Mouse (Mus musculus): Measurements from ENCODE around the gene Psmd8. TPM values are rescaled to one million over a fixed set of nuclear protein-coding genes. Genes with fewer than 3 reads are reported as not detected.

Gene Psmd8
- polyA plus RNA-seq, 1 experiment from 2014 or later = 287 TPM

GRCm38 (mm10) chr7:29172390-29173016 is 8.0 kb downstream of the Psmd8 start:
- Histone ChIP-seq H3K4me3 (ENCODE audit: low read depth, low read length) (no peak overlapping the region), H3K27ac (ENCODE audit: low read length) (no peak overlapping the region), H3K9ac (ENCODE audit: low read depth, low read length) (no peak overlapping the region), H3K27me3 (ENCODE audit: control insufficient read depth, insufficient read depth, low read depth, low read length) (peaks cover 37% of the 10 kb centered on the region), H3K9me3 (replicated peaks; ENCODE audit: control insufficient read depth, low read length, poor library complexity, severe bottlenecking) (no peaks in the 10 kb centered on the region), H3K4me2 (ENCODE audit: low read length) (no peak overlapping the region), H3K4me1 (ENCODE audit: control insufficient read depth, insufficient read depth, low read length) (peaks cover 21% of the 10 kb centered on the region), H3K36me3 (ENCODE audit: control insufficient read depth, insufficient read depth, low read length) (peaks cover 25% of the 10 kb centered on the region)
- WGBS = 32% methylated on average over 32 of the region's 32 CpGs
- ATAC-seq = no peak

GRCm38 (mm10) chr7:29171562-29172097 is 8.9 kb downstream of the Psmd8 start:
- Histone ChIP-seq H3K4me2 (ENCODE audit: low read length) (peak overlapping the region; percentile 61), H3K27me3 (ENCODE audit: control insufficient read depth, insufficient read depth, low read depth, low read length) (peaks cover 37% of the 10 kb centered on the region), H3K9ac (ENCODE audit: low read depth, low read length) (peak overlapping the region; percentile 36; the same call in 1 of the 2 replicates), H3K36me3 (ENCODE audit: control insufficient read depth, insufficient read depth, low read length) (peaks cover 23% of the 10 kb centered on the region), H3K4me1 (ENCODE audit: control insufficient read depth, insufficient read depth, low read length) (peaks cover 22% of the 10 kb centered on the region), H3K9me3 (replicated peaks; ENCODE audit: control insufficient read depth, low read length, poor library complexity, severe bottlenecking) (no peaks in the 10 kb centered on the region), H3K4me3 (ENCODE audit: low read depth, low read length) (peak overlapping the region; percentile 13; the same call in 1 of the 2 replicates), H3K27ac (ENCODE audit: low read length) (no peak overlapping the region)
- no peak for ATAC-seq
- WGBS = 4% methylated on average over 31 of the region's 34 CpGs

GRCm38 (mm10) chr7:29170755-29171561 is 9.5 kb downstream of the Psmd8 start:
- peak overlapping the region; percentile 75 for H3K4me3 ChIP-seq (ENCODE audit: low read depth, low read length)
- H3K9me3 ChIP-seq (replicated peaks; ENCODE audit: control insufficient read depth, low read length, poor library complexity, severe bottlenecking) = no peaks in the 10 kb centered on the region
- peak overlapping the region; percentile 61 for H3K4me2 ChIP-seq (ENCODE audit: low read length)
- no peak for ATAC-seq
- H3K27ac ChIP-seq (ENCODE audit: low read length) = no peak overlapping the region
- H3K36me3 ChIP-seq (ENCODE audit: control insufficient read depth, insufficient read depth, low read length) = peaks cover 19% of the 10 kb centered on the region
- H3K27me3 ChIP-seq (ENCODE audit: control insufficient read depth, insufficient read depth, low read depth, low read length) = peaks cover 37% of the 10 kb centered on the region
- peaks cover 22% of the 10 kb centered on the region for H3K4me1 ChIP-seq (ENCODE audit: control insufficient read depth, insufficient read depth, low read length)
- peak overlapping the region; percentile 36; the same call in 1 of the 2 replicates for H3K9ac ChIP-seq (ENCODE audit: low read depth, low read length)
- under 1% methylated on average over 43 of the region's 43 CpGs for WGBS

- H3K4me1 ChIP-seq (ENCODE audit: control insufficient read depth, insufficient read depth, low read length) = peaks cover 22% of the 10 kb centered on the region
- H3K27ac ChIP-seq (ENCODE audit: low read length) = peak within 1 kb of the TSS; percentile 91
- peaks cover 37% of the 10 kb centered on the region for H3K27me3 ChIP-seq (ENCODE audit: control insufficient read depth, insufficient read depth, low read depth, low read length)
- peak within 1 kb of the TSS; percentile 61 for H3K4me2 ChIP-seq (ENCODE audit: low read length)
- H3K36me3 ChIP-seq (ENCODE audit: control insufficient read depth, insufficient read depth, low read length) = peaks cover 12% of the 10 kb centered on the region
- peak within 1 kb of the TSS; percentile 75 for H3K4me3 ChIP-seq (ENCODE audit: low read depth, low read length)
- WGBS = under 1% methylated on average over 30 of the region's 30 CpGs
- peak; percentile 50 for ATAC-seq
- H3K9ac ChIP-seq (ENCODE audit: low read depth, low read length) = peak within 1 kb of the TSS; percentile 80
- H3K9me3 ChIP-seq (replicated peaks; ENCODE audit: control insufficient read depth, low read length, poor library complexity, severe bottlenecking) = no peaks in the 10 kb centered on the region
These were observed 10.3 kb downstream of the Psmd8 start, which contains the start of the genes Ggn and Spred3 for GRCm38 (mm10) chr7:29170066-29170754. Gene Ggn, plus strand, starts transcription at chr7:29170210. Gene Spred3, minus strand, starts transcription at chr7:29170411.

- Histone ChIP-seq H3K27me3 (ENCODE audit: control insufficient read depth, insufficient read depth, low read depth, low read length) (peaks cover 34% of the 10 kb centered on the region), H3K9me3 (replicated peaks; ENCODE audit: control insufficient read depth, low read length, poor library complexity, severe bottlenecking) (no peaks in the 10 kb centered on the region), H3K9ac (ENCODE audit: low read depth, low read length) (peak overlapping the region; percentile 80), H3K27ac (ENCODE audit: low read length) (peak overlapping the region; percentile 91), H3K4me3 (ENCODE audit: low read depth, low read length) (peak overlapping the region; percentile 75), H3K36me3 (ENCODE audit: control insufficient read depth, insufficient read depth, low read length) (peaks cover 5% of the 10 kb centered on the region), H3K4me2 (ENCODE audit: low read length) (peak overlapping the region; percentile 61), H3K4me1 (ENCODE audit: control insufficient read depth, insufficient read depth, low read length) (peaks cover 22% of the 10 kb centered on the region)
- WGBS = 0% methylated on average over 21 of the region's 39 CpGs
- peak; percentile 86 for ATAC-seq
These were observed 11.1 kb downstream of the Psmd8 start for GRCm38 (mm10) chr7:29169231-29170065.

- Histone ChIP-seq H3K9ac (ENCODE audit: low read depth, low read length) (peak overlapping the region; percentile 80), H3K4me3 (ENCODE audit: low read depth, low read length) (peak overlapping the region; percentile 75), H3K4me1 (ENCODE audit: control insufficient read depth, insufficient read depth, low read length) (peaks cover 22% of the 10 kb centered on the region), H3K36me3 (ENCODE audit: control insufficient read depth, insufficient read depth, low read length) (peaks cover under 1% of the 10 kb centered on the region), H3K27me3 (ENCODE audit: control insufficient read depth, insufficient read depth, low read depth, low read length) (peaks cover 28% of the 10 kb centered on the region), H3K9me3 (replicated peaks; ENCODE audit: control insufficient read depth, low read length, poor library complexity, severe bottlenecking) (no peaks in the 10 kb centered on the region), H3K27ac (ENCODE audit: low read length) (peak overlapping the region; percentile 91), H3K4me2 (ENCODE audit: low read length) (peak overlapping the region; percentile 61)
- ATAC-seq = peak; percentile 20
- 0% methylated on average over 12 of the region's 14 CpGs for WGBS
These were observed 11.7 kb downstream of the Psmd8 start for GRCm38 (mm10) chr7:29168791-29169230.

GRCm38 (mm10) chr7:29168121-29168695 is 12.3 kb downstream of the Psmd8 start:
- Histone ChIP-seq H3K4me3 (ENCODE audit: low read depth, low read length) (peak overlapping the region; percentile 75), H3K36me3 (ENCODE audit: control insufficient read depth, insufficient read depth, low read length) (no peaks in the 10 kb centered on the region; the same call in 1 of the 2 replicates)

More at GRCm38 (mm10) chr7:29168121-29168695, 12.3 kb downstream of the Psmd8 start:
- Histone ChIP-seq H3K4me1 (ENCODE audit: control insufficient read depth, insufficient read depth, low read length) (peaks cover 22% of the 10 kb centered on the region), H3K9me3 (replicated peaks; ENCODE audit: control insufficient read depth, low read length, poor library complexity, severe bottlenecking) (no peaks in the 10 kb centered on the region), H3K27me3 (ENCODE audit: control insufficient read depth, insufficient read depth, low read depth, low read length) (peaks cover 22% of the 10 kb centered on the region), H3K9ac (ENCODE audit: low read depth, low read length) (peak overlapping the region; percentile 80), H3K4me2 (ENCODE audit: low read length) (peak overlapping the region; percentile 61), H3K27ac (ENCODE audit: low read length) (peak overlapping the region; percentile 91)
- no peak for ATAC-seq
- 2% methylated on average over 10 of the region's 10 CpGs for WGBS

Data from midbrain, embryonic 16.5 days (tissue).